Mouse (Mus musculus) MEL (cell line): ENCODE measurements around the gene Prkce. TPM values are rescaled to one million over a fixed set of nuclear protein-coding genes. Genes with fewer than 3 reads are reported as not detected.

Experiments
- DNase-seq: peaks from one replicate; pipeline ENCODE4 v3.0.0; 2011; ENCODE audit warnings: low read depth, low spot score
- H3K27ac ChIP-seq: 2 replicates; pipeline ENCODE4 v1.5.1; 2012; ENCODE audit warnings: low read depth, mild to moderate bottlenecking, control low read depth, low read length, moderate library complexity; ENCODE audit not compliant: control insufficient read depth
- H3K27me3 ChIP-seq, 2 experiments: fragments of 150-350 bp in 1 of 2; sonication (generic) in 1 of 2; 2 replicates each; pipeline ENCODE4 v1.6.1; 2012; ENCODE audit warnings: low read length in 2 of 2, mild to moderate bottlenecking in 2 of 2, improper control_type of control experiment in 1 of 2, moderate library complexity in 1 of 2; ENCODE audit not compliant: insufficient read depth in 2 of 2, control insufficient read depth in 1 of 2
- H3K36me3 ChIP-seq, 2 experiments: 2 replicates each; pipeline ENCODE4 v1.6.1; 2012 to 2014; ENCODE audit warnings: low read length in 2 of 2, improper control_type of control experiment in 1 of 2, inconsistent platforms in 1 of 2, mild to moderate bottlenecking in 1 of 2; ENCODE audit not compliant: insufficient read depth in 2 of 2, control insufficient read depth in 1 of 2
- H3K4me1 ChIP-seq, 2 experiments: fragments of 150-350 bp in 1 of 2; sonication (generic) in 1 of 2; 2 replicates each; pipeline ENCODE4 v1.6.1; 2012; ENCODE audit warnings: low read length in 2 of 2, improper control_type of control experiment in 1 of 2, mild to moderate bottlenecking in 1 of 2; ENCODE audit not compliant: insufficient read depth in 2 of 2, control insufficient read depth in 1 of 2
- H3K4me3 ChIP-seq, 2 experiments: fragments of 150-350 bp in 1 of 2; sonication (generic) in 1 of 2; 2 replicates each; pipeline ENCODE4 v1.5.1; 2012; ENCODE audit warnings: low read depth in 2 of 2, low read length in 2 of 2, mild to moderate bottlenecking in 2 of 2, moderate library complexity in 2 of 2, control low read depth in 1 of 2, improper control_type of control experiment in 1 of 2; ENCODE audit not compliant: control insufficient read depth in 1 of 2, insufficient read depth in 1 of 2
- H3K79me2 ChIP-seq: 2 replicates; pipeline ENCODE4 v1.6.1; 2012; ENCODE audit warnings: mild to moderate bottlenecking, low read length, moderate library complexity; ENCODE audit not compliant: control insufficient read depth, poor library complexity, insufficient read depth
- H3K9ac ChIP-seq: 2 replicates; pipeline ENCODE4 v1.6.1; 2012; ENCODE audit warnings: low read depth, mild to moderate bottlenecking, control low read depth, low read length, moderate library complexity; ENCODE audit not compliant: control insufficient read depth, poor library complexity, severe bottlenecking
- H3K9me3 ChIP-seq: fragments of 150-350 bp; sonication (generic); replicated peaks from 2 replicates; pipeline ENCODE4 v1.6.1; 2012; ENCODE audit warnings: mild to moderate bottlenecking, low read length, improper control_type of control experiment, moderate library complexity; ENCODE audit not compliant: insufficient read depth
- BHLHE40 ChIP-seq: IDR thresholded peaks from 2 replicates; pipeline ENCODE4 v1.6.1; 2012; ENCODE audit warnings: low read depth, mild to moderate bottlenecking, inconsistent platforms, low read length, improper control_type of control experiment, borderline replicate concordance
- CHD2 ChIP-seq: IDR thresholded peaks from 2 replicates; pipeline ENCODE4 v1.6.1; 2011; ENCODE audit warnings: low read length, improper control_type of control experiment
- ELF1 ChIP-seq: IDR thresholded peaks from 2 replicates; pipeline ENCODE4 v1.6.1; 2014; ENCODE audit warnings: low read depth, mild to moderate bottlenecking, inconsistent platforms, low read length, improper control_type of control experiment, moderate library complexity
- GABPA ChIP-seq: IDR thresholded peaks from 2 replicates; pipeline ENCODE4 v1.6.1; 2012; ENCODE audit warnings: low read depth, mild to moderate bottlenecking, inconsistent platforms, low read length, improper control_type of control experiment, moderate library complexity
- GATA1 ChIP-seq: IDR thresholded peaks from 2 replicates; pipeline ENCODE4 v1.6.1; 2011; ENCODE audit warnings: low read depth, low read length, improper control_type of control experiment
- HCFC1 ChIP-seq: IDR thresholded peaks from 2 replicates; pipeline ENCODE4 v1.6.1; 2012; ENCODE audit warnings: low read depth, mild to moderate bottlenecking, inconsistent platforms, low read length, improper control_type of control experiment, moderate library complexity
- MAFK ChIP-seq: IDR thresholded peaks from 2 replicates; pipeline ENCODE4 v1.6.1; 2011; ENCODE audit warnings: low read depth, mild to moderate bottlenecking, low read length, improper control_type of control experiment, borderline replicate concordance
- MAX ChIP-seq: IDR thresholded peaks from 2 replicates; pipeline ENCODE4 v1.6.1; 2011; ENCODE audit warnings: low read length, improper control_type of control experiment
- MXI1 ChIP-seq: IDR thresholded peaks from 2 replicates; pipeline ENCODE4 v1.6.1; 2011; ENCODE audit warnings: mild to moderate bottlenecking, low read depth, low read length, improper control_type of control experiment
- MYC ChIP-seq: IDR thresholded peaks from 2 replicates; pipeline ENCODE4 v1.6.1; 2011; ENCODE audit warnings: low read depth, mild to moderate bottlenecking, low read length, improper control_type of control experiment, moderate library complexity
- NELFE ChIP-seq: IDR thresholded peaks from 2 replicates; pipeline ENCODE4 v1.6.1; 2011; ENCODE audit warnings: low read depth, low read length, improper control_type of control experiment
- POLR2A ChIP-seq, 2 experiments: IDR thresholded peaks; 2 replicates each; pipeline ENCODE4 v1.6.1; 2011 to 2012; ENCODE audit warnings: low read length in 2 of 2, mild to moderate bottlenecking in 2 of 2, control low read depth in 1 of 2, improper control_type of control experiment in 1 of 2, low read depth in 1 of 2, moderate library complexity in 1 of 2; ENCODE audit not compliant: control insufficient read depth in 1 of 2, insufficient read depth in 1 of 2, poor library complexity in 1 of 2
- POLR2AphosphoS2 ChIP-seq: IDR thresholded peaks from 2 replicates; pipeline ENCODE4 v1.6.1; 2011; ENCODE audit warnings: low read length, improper control_type of control experiment
- SIN3A ChIP-seq: IDR thresholded peaks from 2 replicates; pipeline ENCODE4 v1.6.1; 2012; ENCODE audit warnings: low read length, improper control_type of control experiment, inconsistent platforms
- TAL1 ChIP-seq: IDR thresholded peaks from 2 replicates; pipeline ENCODE4 v1.6.1; 2012; ENCODE audit warnings: mild to moderate bottlenecking, inconsistent platforms, low read length, moderate library complexity, mixed read lengths
- USF1 ChIP-seq: IDR thresholded peaks from 2 replicates; pipeline ENCODE4 v1.6.1; 2014; ENCODE audit warnings: low read depth, mild to moderate bottlenecking, inconsistent platforms, low read length, improper control_type of control experiment, moderate library complexity
- ZC3H11A ChIP-seq: IDR thresholded peaks from 2 replicates; pipeline ENCODE4 v1.6.1; 2012; ENCODE audit warnings: low read depth, mild to moderate bottlenecking, inconsistent platforms, low read length, improper control_type of control experiment
- polyA plus RNA-seq, 2 experiments: library from polyadenylated mRNA; stranded (reverse) in 1 of 2; unstranded in 1 of 2; fragments of >175 nt in 1 of 2; fragments of >200 nt in 1 of 2; gene quantifications; 2 replicates each; pipeline versions ENCODE4 v1.2.1 to v1.2.4; 2012; ENCODE audit warnings: low replicate concordance in 2 of 2, low read depth in 1 of 2; ENCODE audit not compliant: insufficient read length in 2 of 2, insufficient read depth in 1 of 2, missing spikeins in 1 of 2
- total RNA-seq: library from RNA; depleted of rRNA; stranded (reverse); fragments of 300-350 nt; gene quantifications from 2 replicates; pipeline ENCODE4 v1.2.3, GENCODE M21; 2012

The Prkce gene
- total and polyA plus RNA-seq, 3 experiments: 3.0 to 5.3 TPM; not detected in 1

DNA sequence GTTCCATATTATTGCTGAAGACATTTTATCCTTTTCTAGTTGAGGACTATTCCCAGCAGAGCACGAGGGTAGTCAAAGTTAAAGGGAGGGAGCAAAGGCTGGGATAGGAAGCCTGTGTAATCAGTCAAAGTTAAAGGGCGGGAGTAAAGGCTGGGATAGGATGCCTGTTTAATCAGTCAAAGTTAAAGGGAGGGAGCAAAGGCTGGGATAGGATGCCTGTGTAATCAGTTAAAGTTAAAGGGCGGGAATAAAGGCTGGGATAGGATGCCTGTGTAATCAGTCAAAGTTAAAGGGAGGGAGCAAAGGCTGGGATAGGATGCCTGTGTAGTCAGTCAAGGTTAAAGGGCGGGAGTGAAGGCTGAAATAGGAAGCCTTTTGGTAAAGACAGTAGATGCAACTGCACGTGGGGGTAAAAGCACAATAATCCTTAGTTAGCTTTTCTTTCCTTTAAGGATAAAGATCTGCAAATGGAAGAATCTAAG, 16.7 kb upstream of the Prkce start:
- Histone ChIP-seq H3K36me3 (peaks cover 0 to 3% of the 10 kb centered on the region in 2 experiments; a peak in 1 of 4 replicates), H3K79me2 (no peaks in the 10 kb centered on the region), H3K9ac (no peak overlapping the region), H3K4me3 (no peak overlapping the region), H3K4me1 (peaks cover 0 to 6% of the 10 kb centered on the region in 2 experiments; a peak in 1 of 4 replicates), H3K27me3 (no peaks in the 10 kb centered on the region; a peak in 1 of 4 replicates), H3K9me3 (no peaks in the 10 kb centered on the region), H3K27ac (no peak overlapping the region)
- peak; percentile 90 for DNase-seq
- peak; percentile 37; the same call in 1 of the 2 replicates for TF ChIP-seq SIN3A
- TF ChIP-seq GATA1: peak; percentile 27; the same call in 1 of the 2 replicates
- TF ChIP-seq MAFK: no peak
- peak; percentile 65; the same call in 1 of the 2 replicates for TF ChIP-seq ELF1
- peak; percentile 74 for TF ChIP-seq MXI1
- TF ChIP-seq POLR2AphosphoS2: no peak
- peak; percentile 74 for TF ChIP-seq MAX
- peak; percentile 83 for TF ChIP-seq MYC
- TF ChIP-seq HCFC1: peak; percentile 30; the same call in 1 of the 2 replicates
- peak; percentile 88 for TF ChIP-seq CHD2
- no peak for TF ChIP-seq TAL1
- no peak for TF ChIP-seq GABPA

GRCm38 (mm10) chr17:86156999-86157398, 10.6 kb upstream of the Prkce start:
- Histone ChIP-seq H3K9ac (no peak overlapping the region), H3K79me2 (no peaks in the 10 kb centered on the region), H3K36me3 (no peaks in the 10 kb centered on the region), H3K4me1 (no peaks in the 10 kb centered on the region), H3K27ac (no peak overlapping the region), H3K9me3 (no peaks in the 10 kb centered on the region), H3K27me3 (no peaks in the 10 kb centered on the region; a peak in 1 of 4 replicates), H3K4me3 (no peak overlapping the region)
- TF ChIP-seq TAL1 (no peak), USF1 (no peak), ZC3H11A (no peak), CHD2 (no peak), BHLHE40 (no peak), SIN3A (no peak), POLR2A (IDR thresholded peaks at IDR 0.05; ENCODE audit: control insufficient read depth in 1 of 2, insufficient read depth in 1 of 2, low read depth in 1 of 2, low read length in 2 of 2, poor library complexity in 1 of 2) (no peak), NELFE (no peak)
- DNase-seq: no peak
